Mouse (Mus musculus) cortical plate, adult 2 months (tissue): ENCODE measurements at regions not wholly inside any gene's neighbourhood (a gene's known extent, or its start where the extent isn't known, plus 50 kb on each side); places are given as distances from the start of the nearest gene placed in this dataset.

Source experiments
- H3K27ac ChIP-seq: fragments of 200-500 bp; 2 replicates; pipeline ENCODE4 v1.5.1; 2012; ENCODE audit warnings: low read length, control low read depth, inconsistent platforms; ENCODE audit not compliant: insufficient read depth
- H3K4me1 ChIP-seq: fragments of 200-500 bp; 2 replicates; pipeline ENCODE4 v1.6.1; 2011; ENCODE audit warnings: low read length; ENCODE audit not compliant: control insufficient read depth, insufficient read depth
- H3K4me3 ChIP-seq: fragments of 200-500 bp; 2 replicates; pipeline ENCODE4 v1.5.1; 2011; ENCODE audit warnings: mild to moderate bottlenecking, low read length, control low read depth; ENCODE audit not compliant: insufficient read depth
- CTCF ChIP-seq: fragments of 200-500 bp; IDR thresholded peaks from 2 replicates; pipeline ENCODE4 v1.5.1; 2011; ENCODE audit warnings: mild to moderate bottlenecking, control low read depth, low read length; ENCODE audit not compliant: insufficient read depth; ENCODE audit errors: extremely low read depth
- POLR2A ChIP-seq: fragments of 200-500 bp; IDR thresholded peaks from 2 replicates; pipeline ENCODE4 v1.6.1; 2011; ENCODE audit warnings: mild to moderate bottlenecking, low read length, control low read depth; ENCODE audit not compliant: insufficient read depth; ENCODE audit errors: extremely low read depth

DNA sequence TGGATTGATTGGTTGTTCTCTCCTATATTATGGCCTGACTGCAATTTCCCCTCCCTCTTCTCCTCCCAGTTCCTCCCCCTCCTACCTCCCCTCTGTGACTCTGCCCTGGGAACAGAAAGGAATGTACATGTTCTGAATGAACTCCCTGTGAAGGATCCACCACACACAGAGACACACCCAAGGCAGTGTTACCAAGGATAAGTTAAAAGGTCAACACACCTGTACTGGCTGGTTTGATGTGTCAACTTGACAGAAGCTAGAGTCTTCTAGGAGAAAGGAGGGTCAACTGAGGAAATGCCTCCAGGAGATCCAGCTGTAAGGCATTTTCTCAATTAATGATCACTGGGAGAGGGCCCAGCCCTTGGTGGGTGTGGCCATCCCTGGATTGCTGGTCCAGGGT, 456.1 kb downstream of the Gtdc1 start:
- H3K27ac ChIP-seq: no peak overlapping the region
- H3K4me1 ChIP-seq: no peaks in the 10 kb centered on the region
- TF ChIP-seq POLR2A: no peak
- TF ChIP-seq CTCF: no peak
- H3K4me3 ChIP-seq: no peak overlapping the region

DNA sequence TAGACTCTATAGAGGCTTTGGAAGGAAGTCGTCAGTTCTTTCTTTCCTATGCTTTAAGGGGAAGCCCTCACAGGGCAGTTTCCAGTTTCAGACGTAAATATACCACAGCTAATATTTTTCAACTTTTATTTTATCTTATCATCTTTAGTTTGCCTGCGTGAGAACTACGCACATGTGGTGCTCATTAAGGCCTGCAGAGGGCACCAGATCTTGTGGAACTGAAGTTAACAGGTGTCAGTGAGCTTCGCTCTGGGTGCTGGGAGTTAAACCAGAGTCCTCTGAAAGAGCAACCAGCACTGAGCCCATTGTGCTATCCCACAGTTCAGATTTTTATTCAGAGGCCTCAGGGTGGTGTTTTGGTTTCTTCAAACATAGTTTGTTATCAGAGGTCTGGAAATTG, 456.5 kb downstream of the Gtdc1 start:
- no peak for TF ChIP-seq POLR2A
- TF ChIP-seq CTCF: no peak
- Histone ChIP-seq H3K27ac (no peak overlapping the region), H3K4me3 (no peak overlapping the region), H3K4me1 (no peaks in the 10 kb centered on the region)

DNA sequence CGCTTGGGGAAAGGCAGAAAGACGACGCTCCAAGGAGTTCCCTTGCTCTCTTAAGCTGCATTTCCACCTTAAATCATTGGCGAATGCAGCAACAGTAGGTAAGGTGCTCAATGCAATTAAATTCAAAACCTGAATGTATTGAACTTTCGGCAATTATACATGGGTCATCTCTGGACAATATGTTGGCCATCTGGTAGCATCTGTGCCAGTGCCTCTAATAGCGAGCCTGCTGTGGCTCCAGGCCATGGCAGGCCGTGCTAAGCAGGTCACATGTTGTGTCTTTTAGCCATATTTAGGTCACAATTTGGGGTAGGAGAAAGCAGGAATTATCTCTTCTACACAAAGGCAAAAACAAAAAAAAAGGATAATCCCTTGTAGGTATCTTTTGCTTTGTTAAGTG, 462.8 kb downstream of the Gtdc1 start:
- Histone ChIP-seq H3K27ac (no peak overlapping the region), H3K4me1 (peaks cover 2% of the 10 kb centered on the region), H3K4me3 (no peak overlapping the region)
- TF ChIP-seq POLR2A (no peak), CTCF (no peak)

DNA sequence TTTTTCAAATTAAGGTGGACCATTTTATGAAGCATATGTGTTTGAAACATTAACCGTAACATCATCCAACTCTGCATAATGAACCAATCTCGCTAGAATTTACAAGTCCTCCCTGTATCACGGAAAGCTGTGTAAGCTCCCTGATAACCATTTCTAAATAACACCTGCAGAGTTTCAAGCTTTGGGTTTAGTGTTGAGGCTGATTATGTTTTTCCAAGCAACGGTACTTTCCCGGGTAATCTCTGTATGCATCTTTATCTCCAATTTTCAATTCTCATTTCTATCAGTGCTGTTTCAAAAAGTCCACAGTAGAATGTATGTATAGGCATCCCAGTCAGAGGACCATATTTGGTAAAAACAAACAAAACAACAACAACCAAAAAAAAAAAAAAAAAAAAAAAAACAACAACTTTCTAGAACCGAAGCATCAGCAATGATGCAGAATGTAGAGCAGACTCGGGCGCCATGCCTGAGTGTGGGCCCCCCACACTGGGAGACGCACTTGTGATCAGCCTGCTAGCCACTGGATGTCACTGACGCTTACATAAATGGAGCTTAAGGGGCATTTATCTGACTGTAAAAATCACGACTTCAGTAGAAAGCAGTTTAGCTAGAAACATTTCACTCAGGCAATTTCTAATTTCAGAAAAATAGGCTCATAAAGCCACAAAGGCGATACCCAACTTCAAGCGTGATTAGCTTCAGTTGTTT, 464.7 kb downstream of the Gtdc1 start:
- TF ChIP-seq CTCF: no peak
- no peak for TF ChIP-seq POLR2A
- Histone ChIP-seq H3K27ac (no peak overlapping the region), H3K4me3 (no peak overlapping the region), H3K4me1 (peaks cover 2% of the 10 kb centered on the region)

DNA sequence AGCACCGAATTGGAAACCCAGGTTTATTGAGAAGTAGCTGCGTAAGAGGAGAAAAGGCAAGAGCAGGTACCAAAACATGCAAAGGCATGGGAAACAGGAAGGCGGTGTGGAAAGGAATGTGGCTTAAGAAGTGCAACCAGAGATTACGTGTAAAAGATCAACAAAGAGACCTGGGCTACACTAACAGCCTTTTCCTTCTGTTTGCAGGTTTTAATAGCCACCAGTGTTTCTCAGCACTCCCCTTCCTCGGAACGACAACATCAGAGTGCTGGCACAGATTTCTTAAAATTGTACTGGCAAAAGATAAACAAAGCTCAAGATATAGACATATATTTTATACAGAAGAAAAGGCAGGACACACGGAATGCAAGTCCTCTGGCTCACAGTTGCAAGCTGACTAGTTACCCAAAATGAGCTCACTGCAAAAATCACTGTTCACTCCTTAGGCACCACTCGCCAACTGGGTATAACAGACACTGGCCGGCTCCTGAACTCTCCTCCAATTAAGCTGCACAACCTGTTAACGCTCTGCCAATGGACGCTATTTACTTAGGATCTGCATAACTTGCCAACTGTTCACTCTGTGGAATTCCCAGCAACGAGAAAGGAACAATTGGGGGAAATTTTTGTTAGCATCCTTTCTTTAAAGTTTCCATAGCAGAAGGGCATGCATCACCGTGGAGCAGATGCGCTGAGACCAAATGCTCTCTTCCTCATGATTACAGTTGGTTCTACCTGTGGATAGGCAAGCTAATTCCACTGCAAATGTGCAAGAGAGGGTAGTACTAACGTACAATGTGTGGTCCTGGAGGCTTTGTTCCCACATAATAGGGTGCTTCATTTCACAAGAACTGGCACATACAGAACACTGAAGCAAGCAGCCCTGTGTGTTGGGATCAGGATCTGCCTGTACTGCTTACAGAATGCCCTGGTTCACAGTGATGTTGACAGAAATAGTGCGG, 465.9 kb downstream of the Gtdc1 start:
- TF ChIP-seq CTCF: no peak
- no peak for TF ChIP-seq POLR2A
- H3K4me1 ChIP-seq: peaks cover 2% of the 10 kb centered on the region
- H3K27ac ChIP-seq: no peak overlapping the region
- H3K4me3 ChIP-seq: no peak overlapping the region

DNA sequence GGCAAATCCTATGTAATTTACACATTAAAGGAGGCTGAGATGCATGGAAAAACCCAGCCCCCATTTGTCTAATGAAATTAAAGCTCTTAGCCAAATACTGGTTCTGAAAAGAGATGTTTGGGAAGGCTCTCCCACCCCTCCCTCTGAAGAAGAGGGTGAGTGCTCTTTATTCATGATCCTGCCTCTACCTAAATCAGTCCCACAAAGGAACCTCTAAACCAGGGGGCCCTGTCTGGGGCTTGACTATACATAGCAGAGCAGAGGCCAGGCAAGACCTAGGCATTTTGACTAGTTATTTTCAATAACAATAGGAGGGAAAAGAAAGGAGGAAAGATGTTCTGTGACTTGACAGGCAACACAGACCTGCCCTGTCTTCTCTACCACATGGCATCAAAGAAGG, 478.0 kb downstream of the Gtdc1 start:
- TF ChIP-seq POLR2A: no peak
- TF ChIP-seq CTCF: no peak
- Histone ChIP-seq H3K4me3 (no peak overlapping the region), H3K27ac (no peak overlapping the region), H3K4me1 (no peaks in the 10 kb centered on the region)
